Mouse (Mus musculus) limb, embryonic 11.5 days (tissue): ENCODE data around the gene Thada. TPM values are rescaled to one million over a fixed set of nuclear protein-coding genes. Genes with fewer than 3 reads are reported as not detected.

ENCODE experiments used
- ATAC-seq: fragments of 200-750 bp; cut with Nextera tagmentation; 2 replicates; pipeline ENCODE4 v1.8.0; 2017; ENCODE audit warnings: low read depth; ENCODE audit not compliant: insufficient number of reproducible peaks, low FRiP score, low TSS enrichment
- DNase-seq: peaks from one replicate; pipeline ENCODE4 v3.0.0-alpha.2; 2015; ENCODE audit warnings: low spot score
- H3K27ac ChIP-seq: fragments of 300-500 bp; sonication (generic); replicated peaks from 2 replicates; pipeline ENCODE4 v1.5.1; 2014; ENCODE audit warnings: low read depth, mild to moderate bottlenecking, low read length
- H3K27me3 ChIP-seq: fragments of 300-500 bp; sonication (generic); 2 replicates; pipeline ENCODE4 v1.6.1; 2014; ENCODE audit warnings: mild to moderate bottlenecking, low read length, mixed read lengths; ENCODE audit not compliant: control insufficient read depth, insufficient read depth
- H3K36me3 ChIP-seq: fragments of 300-500 bp; sonication (generic); 2 replicates; pipeline ENCODE4 v1.6.1; 2014; ENCODE audit warnings: mild to moderate bottlenecking, low read length, moderate library complexity, mixed read lengths; ENCODE audit not compliant: control insufficient read depth, insufficient read depth
- H3K4me1 ChIP-seq: fragments of 300-500 bp; sonication (generic); 2 replicates; pipeline ENCODE4 v1.6.1; 2014; ENCODE audit warnings: low read length, mixed read lengths; ENCODE audit not compliant: control insufficient read depth, insufficient read depth
- H3K4me2 ChIP-seq: fragments of 300-500 bp; sonication (generic); 2 replicates; pipeline ENCODE4 v1.6.1; 2014; ENCODE audit warnings: low read depth, mild to moderate bottlenecking, moderate library complexity; ENCODE audit not compliant: severe bottlenecking
- H3K4me3 ChIP-seq: fragments of 300-500 bp; sonication (generic); 2 replicates; pipeline ENCODE4 v1.5.1; 2014; ENCODE audit warnings: low read depth, low read length
- H3K9ac ChIP-seq: fragments of 300-500 bp; sonication (generic); 2 replicates; pipeline ENCODE4 v1.6.1; 2014; ENCODE audit warnings: mild to moderate bottlenecking, low read length
- H3K9me3 ChIP-seq: fragments of 300-500 bp; sonication (generic); 2 replicates; pipeline ENCODE4 v1.6.1; 2016; ENCODE audit warnings: low read length; ENCODE audit not compliant: control insufficient read depth
- WGBS: fragments of 180-500 bp; shearing (Covaris S2); extraction: QIAGEN DNeasy Blood & Tissue Kit; methylation state at CpG from one replicate; pipeline ENCODE4 v1.1.7; 2014; 5-methylcytosine and 5-hydroxymethylcytosine counted together
- polyA plus RNA-seq: library from polyadenylated mRNA; unstranded; fragments of >200 nt; fragmentation: Nextera tagmentation; extraction: Ambion mirVana; gene quantifications from 2 replicates; pipeline ENCODE4 v1.2.1, GENCODE M21; 2014

The Thada gene
- polyA plus RNA-seq, 1 experiment from 2014 or later: 12.6 TPM

DNA sequence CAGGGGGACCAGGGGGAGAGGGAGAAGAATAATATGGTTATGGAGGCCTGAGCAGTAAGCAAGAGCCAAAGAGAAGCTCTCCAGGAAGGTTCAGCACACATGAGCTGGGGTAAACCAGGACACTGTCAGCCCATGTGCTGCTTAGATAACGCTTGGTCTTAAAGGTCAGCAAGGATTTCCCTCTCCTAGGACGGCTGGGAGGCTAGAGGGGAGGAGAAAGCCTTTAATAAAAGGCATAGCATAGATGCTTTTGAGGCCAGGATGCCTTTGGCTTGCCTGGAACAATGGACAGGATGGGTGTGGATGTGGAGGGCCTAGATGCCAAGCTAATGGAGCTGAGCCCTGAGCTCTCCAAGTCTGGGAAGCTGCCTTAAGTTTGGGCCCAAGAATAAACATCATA is 102.6 kb downstream of the Thada start:
- Histone ChIP-seq H3K9ac (no peak overlapping the region), H3K9me3 (no peaks in the 10 kb centered on the region), H3K4me3 (no peak overlapping the region), H3K36me3 (peaks cover 3% of the 10 kb centered on the region; the same call in 1 of the 2 replicates), H3K4me2 (no peak overlapping the region), H3K27me3 (no peaks in the 10 kb centered on the region), H3K27ac (no peak overlapping the region), H3K4me1 (peaks cover 31% of the 10 kb centered on the region)
- ATAC-seq (no peak), DNase-seq (no peak)
- WGBS: 41% methylated on average over 2 of the region's 2 CpGs

DNA sequence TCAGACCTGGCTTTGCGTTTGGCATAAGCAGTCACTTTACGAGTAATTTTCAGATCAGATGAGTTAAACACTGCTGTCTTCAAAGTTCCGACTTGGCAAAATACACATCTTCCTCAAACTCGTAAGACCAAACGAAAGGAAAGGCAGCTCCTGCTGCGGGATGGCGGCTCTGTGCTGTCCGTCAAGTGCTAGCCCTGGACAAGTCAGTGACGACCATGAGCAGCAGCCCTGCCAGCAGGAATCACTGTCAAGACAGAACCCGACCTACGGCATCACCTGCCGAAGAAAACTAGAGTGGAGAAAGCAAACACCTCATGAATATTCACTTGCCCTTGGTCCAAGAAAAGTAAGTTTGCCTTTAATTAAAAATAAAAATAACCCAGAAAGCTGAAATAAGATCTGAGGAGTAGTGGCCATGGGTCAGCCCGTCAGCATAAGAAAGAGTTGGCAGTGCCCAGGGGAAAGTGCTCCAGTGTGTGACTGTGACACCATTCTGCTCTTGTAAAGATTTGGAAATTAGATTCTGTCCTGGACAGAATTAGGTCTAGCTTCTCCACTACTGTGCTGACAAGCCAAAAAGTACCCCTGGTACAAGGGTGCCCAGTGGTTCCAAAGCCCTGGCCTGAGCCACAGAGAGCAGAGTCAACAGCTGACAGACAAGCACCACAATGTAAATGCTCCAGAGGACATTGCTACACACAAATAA is 103.3 kb downstream of the Thada start:
- Histone ChIP-seq H3K4me3 (no peak overlapping the region), H3K9me3 (no peaks in the 10 kb centered on the region), H3K36me3 (peaks cover 3% of the 10 kb centered on the region; the same call in 1 of the 2 replicates), H3K27ac (no peak overlapping the region), H3K27me3 (no peaks in the 10 kb centered on the region), H3K4me1 (peaks cover 28% of the 10 kb centered on the region), H3K9ac (no peak overlapping the region), H3K4me2 (no peak overlapping the region)
- DNase-seq (no peak), ATAC-seq (no peak)
- 86% methylated on average over 13 of the region's 13 CpGs for WGBS

DNA sequence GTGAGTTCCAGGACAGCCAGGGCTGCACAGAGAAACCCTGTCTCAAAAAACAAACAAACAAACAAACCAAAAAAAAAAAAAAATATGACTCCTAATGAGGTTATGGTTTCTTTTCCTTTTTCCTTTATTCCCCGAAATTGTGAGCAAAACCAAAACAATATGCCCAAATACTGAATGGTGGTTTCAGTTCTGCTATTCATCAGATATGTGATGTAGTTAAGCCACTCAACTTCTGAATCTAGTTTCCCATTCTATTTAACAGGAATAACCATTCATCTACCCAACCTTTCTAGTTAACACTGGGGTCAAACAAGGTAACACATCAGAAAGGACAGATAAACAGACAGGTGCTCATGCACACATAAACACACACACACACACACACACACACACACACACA is 105.0 kb downstream of the Thada start:
- WGBS: 96% methylated on average over 1 of the region's 1 CpGs
- H3K27me3 ChIP-seq: no peaks in the 10 kb centered on the region
- H3K4me2 ChIP-seq: no peak overlapping the region
- no peak overlapping the region for H3K9ac ChIP-seq
- DNase-seq (no peak), ATAC-seq (no peak)
- no peak overlapping the region for H3K4me3 ChIP-seq
- peaks cover 3% of the 10 kb centered on the region; the same call in 1 of the 2 replicates for H3K36me3 ChIP-seq
- H3K9me3 ChIP-seq: no peaks in the 10 kb centered on the region
- peaks cover 26% of the 10 kb centered on the region for H3K4me1 ChIP-seq
- no peak overlapping the region for H3K27ac ChIP-seq

DNA sequence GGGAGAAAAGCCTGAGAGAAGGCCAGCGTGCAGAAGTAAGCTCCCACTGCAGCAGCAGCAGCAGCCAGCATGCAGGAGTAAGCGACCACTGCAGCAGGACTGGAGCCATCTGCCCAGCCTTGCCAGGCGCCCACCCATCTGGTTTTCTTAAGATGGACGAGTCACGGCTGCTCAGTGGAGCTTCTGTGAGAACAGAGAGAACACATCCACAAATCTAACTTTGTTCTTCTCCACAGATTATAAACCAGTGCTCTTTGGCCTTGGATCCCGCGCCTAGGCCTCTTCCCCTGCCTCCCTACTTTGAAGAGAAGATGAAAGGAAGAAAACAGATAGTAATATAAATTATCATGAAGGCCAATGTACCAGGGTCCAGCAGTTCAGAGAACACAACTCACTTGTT is 106.2 kb downstream of the Thada start:
- Histone ChIP-seq H3K4me3 (no peak overlapping the region), H3K27ac (no peak overlapping the region), H3K4me1 (peaks cover 14% of the 10 kb centered on the region), H3K9me3 (no peaks in the 10 kb centered on the region), H3K4me2 (no peak overlapping the region), H3K36me3 (peaks cover 3% of the 10 kb centered on the region; the same call in 1 of the 2 replicates), H3K9ac (no peak overlapping the region), H3K27me3 (no peaks in the 10 kb centered on the region)
- WGBS: 61% methylated on average over 7 of the region's 7 CpGs
- DNase-seq: no peak
- ATAC-seq: no peak

DNA sequence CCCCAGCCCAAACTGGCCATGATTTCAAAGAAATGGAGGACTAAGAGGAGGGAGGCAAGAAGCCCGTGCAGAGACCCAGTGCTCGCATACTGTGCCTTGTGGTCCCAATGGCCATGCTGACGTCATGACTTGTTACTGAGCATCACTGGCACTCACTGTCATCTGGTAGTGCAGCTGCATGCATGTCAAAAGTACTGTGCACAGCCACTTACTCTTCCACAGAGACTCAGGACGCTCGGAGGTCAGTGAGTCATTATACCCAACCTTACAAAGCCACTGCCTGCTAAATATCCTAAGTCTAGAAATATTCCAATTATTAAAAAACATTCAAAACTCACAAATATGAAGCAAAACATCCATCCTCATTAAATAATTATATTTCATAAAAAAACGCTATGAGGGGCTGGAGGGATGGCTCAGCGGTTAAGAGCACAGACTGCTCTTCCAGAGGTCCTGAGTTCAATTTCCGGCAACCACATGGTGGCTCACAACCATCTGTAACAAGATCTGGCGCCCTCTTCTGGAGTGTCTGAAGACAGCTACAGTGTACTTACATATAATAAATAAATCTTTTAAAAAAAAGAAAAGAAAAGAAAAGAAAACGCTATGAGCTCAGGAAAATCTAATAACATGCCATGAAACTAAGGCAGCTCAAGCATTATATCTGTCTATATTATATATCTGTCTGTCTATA is 106.9 kb downstream of the Thada start:
- 88% methylated on average over 10 of the region's 10 CpGs for WGBS
- Histone ChIP-seq H3K36me3 (peaks cover 3% of the 10 kb centered on the region; the same call in 1 of the 2 replicates), H3K4me1 (peaks cover 7% of the 10 kb centered on the region), H3K27ac (no peak overlapping the region), H3K9me3 (no peaks in the 10 kb centered on the region), H3K4me2 (no peak overlapping the region), H3K27me3 (no peaks in the 10 kb centered on the region), H3K4me3 (no peak overlapping the region), H3K9ac (no peak overlapping the region)
- ATAC-seq (no peak), DNase-seq (no peak)

DNA sequence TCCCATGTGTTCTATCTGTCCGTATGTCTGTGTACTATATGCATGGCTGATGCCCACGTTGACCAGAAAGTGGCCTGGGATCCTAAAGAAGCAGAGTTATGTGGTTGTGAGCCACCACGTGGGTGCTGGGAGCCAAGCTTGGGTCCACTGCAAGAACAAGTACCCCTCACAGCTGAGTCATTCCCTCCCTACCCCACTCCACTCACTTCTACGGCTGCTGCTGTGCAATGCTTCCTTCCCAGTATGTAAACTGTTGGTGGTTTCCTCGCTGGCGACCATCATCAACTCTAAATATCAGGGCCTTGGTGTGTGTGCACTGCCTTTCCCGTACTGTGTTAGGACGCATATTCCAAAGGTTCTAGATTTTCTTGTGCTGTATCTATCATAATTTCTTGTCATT is 108.2 kb downstream of the Thada start:
- DNase-seq (no peak), ATAC-seq (no peak)
- H3K4me1 ChIP-seq: no peaks in the 10 kb centered on the region
- no peak overlapping the region for H3K27ac ChIP-seq
- H3K27me3 ChIP-seq: no peaks in the 10 kb centered on the region
- WGBS: 89% methylated on average over 8 of the region's 8 CpGs
- no peak overlapping the region for H3K4me3 ChIP-seq
- H3K9me3 ChIP-seq: no peaks in the 10 kb centered on the region
- no peak overlapping the region for H3K4me2 ChIP-seq
- peaks cover 3% of the 10 kb centered on the region; the same call in 1 of the 2 replicates for H3K36me3 ChIP-seq
- H3K9ac ChIP-seq: no peak overlapping the region

DNA sequence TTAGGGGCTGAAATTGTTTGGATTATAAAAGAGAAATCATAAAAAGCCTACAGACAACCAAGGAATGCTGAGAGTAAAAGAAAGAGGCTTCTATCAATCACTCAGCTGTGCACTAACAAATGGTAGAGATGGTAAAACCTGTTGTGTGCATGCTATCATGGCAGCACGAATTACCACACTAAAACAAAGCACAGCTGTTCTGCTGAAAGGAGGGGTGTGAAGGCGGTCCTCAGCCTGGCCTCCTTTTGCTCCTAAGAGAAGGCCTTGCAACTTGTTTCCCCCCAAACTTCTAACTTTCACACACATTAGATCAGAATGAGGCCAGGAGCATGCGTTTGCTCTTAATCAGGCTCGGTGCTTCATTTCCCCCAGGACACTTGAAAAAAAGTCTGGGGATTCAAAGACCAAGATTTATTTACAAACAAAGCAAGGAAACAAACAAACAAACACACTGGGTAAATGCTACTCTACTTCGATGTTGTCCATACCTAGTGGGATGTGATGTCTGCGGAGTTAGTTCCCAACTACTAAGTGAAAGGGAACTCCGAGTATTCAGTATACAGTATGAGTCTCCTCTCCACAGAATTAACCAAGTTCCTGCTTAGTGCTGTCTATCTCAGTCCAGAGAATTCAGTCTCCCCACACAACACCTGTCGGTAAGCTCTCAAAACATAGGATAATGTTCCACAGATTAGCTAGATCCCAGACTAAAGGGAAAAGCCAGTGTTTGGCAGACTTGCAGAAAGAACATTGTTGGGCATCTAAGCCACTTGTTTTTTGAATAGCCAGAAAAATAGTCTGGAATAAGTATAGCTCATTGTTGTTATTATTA is 109.7 kb downstream of the Thada start:
- 73% methylated on average over 8 of the region's 8 CpGs for WGBS
- no peaks in the 10 kb centered on the region for H3K4me1 ChIP-seq
- H3K4me2 ChIP-seq: no peak overlapping the region
- DNase-seq (no peak), ATAC-seq (no peak)
- H3K4me3 ChIP-seq: no peak overlapping the region
- H3K9ac ChIP-seq: no peak overlapping the region
- H3K9me3 ChIP-seq: no peaks in the 10 kb centered on the region
- no peaks in the 10 kb centered on the region for H3K27me3 ChIP-seq
- H3K36me3 ChIP-seq: peaks cover 3% of the 10 kb centered on the region; the same call in 1 of the 2 replicates
- H3K27ac ChIP-seq: no peak overlapping the region

DNA sequence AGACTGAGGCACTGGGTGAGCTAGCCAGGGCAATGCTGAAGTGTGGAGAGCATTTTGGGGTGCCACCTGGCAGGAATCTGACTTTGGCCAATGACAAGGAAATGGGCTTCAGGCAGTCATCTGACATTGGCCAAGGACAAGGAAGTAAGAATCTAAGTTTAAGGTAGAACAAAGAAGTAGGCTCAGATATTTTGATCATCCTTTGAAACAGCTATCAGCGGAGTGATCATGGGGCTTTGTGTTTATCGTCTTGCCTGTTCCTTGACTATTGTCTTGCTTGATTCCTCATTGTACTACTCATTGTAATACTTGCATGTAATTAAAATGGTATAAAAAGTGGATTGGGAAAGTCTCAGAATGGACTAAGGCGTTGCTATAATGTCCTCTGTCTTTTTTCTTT is 111.0 kb downstream of the Thada start:
- Histone ChIP-seq H3K4me2 (no peak overlapping the region), H3K27me3 (no peaks in the 10 kb centered on the region), H3K36me3 (peaks cover 3% of the 10 kb centered on the region; the same call in 1 of the 2 replicates), H3K9ac (no peak overlapping the region), H3K4me1 (no peaks in the 10 kb centered on the region), H3K9me3 (no peaks in the 10 kb centered on the region), H3K4me3 (no peak overlapping the region), H3K27ac (no peak overlapping the region)
- 97% methylated on average over 3 of the region's 3 CpGs for WGBS
- ATAC-seq (no peak), DNase-seq (no peak)
